ENCODE assay signal across 8 mouse cellular contexts in the genomic region with DNA sequence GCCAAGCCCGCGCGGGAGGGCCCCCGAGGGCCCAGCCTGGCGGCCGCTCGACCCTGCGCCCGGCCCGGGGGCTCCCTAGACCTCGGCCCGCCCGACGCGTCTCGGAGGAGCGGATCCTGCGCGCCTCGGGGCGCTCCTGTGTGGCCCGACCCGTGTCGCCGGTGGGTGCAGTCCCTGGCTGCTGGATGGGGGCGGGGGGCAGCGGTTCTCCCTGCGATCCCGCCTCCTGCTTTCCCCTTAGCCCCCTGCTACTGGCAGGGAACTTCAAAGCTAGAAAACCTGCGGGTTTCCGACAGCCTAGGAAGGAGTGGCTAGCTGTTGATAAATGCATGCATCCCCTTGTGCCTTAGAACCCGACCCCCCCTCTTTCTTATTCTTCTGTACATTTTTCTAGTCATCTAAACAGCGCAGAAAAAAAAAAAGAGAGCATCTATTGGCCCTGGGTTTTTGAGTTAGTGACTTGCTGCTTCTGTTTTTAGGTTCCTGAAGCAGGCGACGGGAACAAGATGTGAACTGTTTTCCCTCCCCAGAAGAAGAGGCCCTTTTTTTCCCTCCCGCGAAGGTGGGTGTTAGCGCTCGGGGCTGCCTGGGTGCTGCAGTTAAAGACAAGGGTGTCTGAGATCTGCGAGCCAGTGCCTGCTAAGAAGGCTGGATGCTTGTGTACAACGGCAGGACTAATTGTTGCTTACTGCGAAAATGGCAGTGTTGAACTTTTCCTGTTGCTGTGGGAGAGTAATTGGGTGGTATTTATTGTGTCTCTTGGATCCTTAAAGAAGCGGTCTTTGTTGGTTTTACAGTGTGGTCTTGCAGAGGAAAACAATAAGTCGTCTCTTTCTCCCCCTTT. TPM values are rescaled to one million over a fixed set of nuclear protein-coding genes. Genes with fewer than 3 reads are reported as not detected.
DNase-seq lines count a peak whose midpoint lies in the region; ATAC-seq and TF ChIP-seq lines count a peak whose summit lies in the region.

No protein-coding gene starts in this region.

- under 1% methylated on average over 44 of the region's 44 CpGs for WGBS in liver, embryonic 12.5 days (ENCODE audit: insufficient replicate concordance)
- WGBS in olfactory bulb, adult 2 months, result 2% methylated on average over 44 of the region's 44 CpGs

- peaks cover 55% of the 10 kb centered on the region for H3K4me1 ChIP-seq in erythroblast, embryonic 14.5 days (ENCODE audit: control insufficient read depth)
- peaks cover 50% of the 10 kb centered on the region for H3K4me1 ChIP-seq in liver, embryonic 12.5 days
- peaks cover 3% of the 10 kb centered on the region; the same call in 1 of the 2 replicates for H3K4me1 ChIP-seq in olfactory bulb, adult 2 months (ENCODE audit: control insufficient read depth, insufficient read depth, low read length)

- TF ChIP-seq POLR2A in olfactory bulb, adult 2 months (IDR thresholded peaks at IDR 0.05; ENCODE audit: insufficient read depth, low read depth, low read length), result no peak; the same call in 1 of the 2 replicates

- ATAC-seq in liver, embryonic 12.5 days, result peak; percentile 43

- H3K4me2 ChIP-seq in liver, embryonic 12.5 days, result peak overlapping the region; percentile 74

- no peak for TF ChIP-seq CTCF in layer of hippocampus, adult 2 months (conservative IDR thresholded peaks at IDR 0.05)
- no peak for TF ChIP-seq CTCF in olfactory bulb, adult 2 months (IDR thresholded peaks at IDR 0.05; ENCODE audit: insufficient read depth, low read depth, low read length)

- H3K27me3 ChIP-seq in erythroblast, embryonic 14.5 days (ENCODE audit: control insufficient read depth), result peaks cover 8% of the 10 kb centered on the region
- H3K27me3 ChIP-seq in liver, embryonic 12.5 days (replicated peaks), result no peaks in the 10 kb centered on the region

- peak in 1 of 2 experiments; percentile 19 for DNase-seq in layer of hippocampus, adult 2 months (ENCODE audit: low spot score in 2 of 2)
- no peak for DNase-seq in layer of hippocampus, adult 9-11 months
- DNase-seq in T-cell, adult 2 months (ENCODE audit: low spot score), result peak; percentile 41
- DNase-seq in induced T-regulatory cell, adult 2 months (ENCODE audit: low read depth), result peak; percentile 83
- peak; percentile 53 for DNase-seq in yolk sac, embryonic 10.5 days (ENCODE audit: low spot score)

- H3K36me3 ChIP-seq in erythroblast, embryonic 14.5 days (ENCODE audit: control insufficient read depth), result peaks cover 37% of the 10 kb centered on the region
- H3K36me3 ChIP-seq in liver, embryonic 12.5 days, result peaks cover 25% of the 10 kb centered on the region

- H3K9me3 ChIP-seq in erythroblast, embryonic 14.5 days (ENCODE audit: control insufficient read depth, low read length), result no peaks in the 10 kb centered on the region
- no peaks in the 10 kb centered on the region for H3K9me3 ChIP-seq in liver, embryonic 12.5 days (replicated peaks)

- peak overlapping the region; percentile 100 for H3K9ac ChIP-seq in liver, embryonic 12.5 days

- peak overlapping the region; percentile 99 for H3K27ac ChIP-seq in layer of hippocampus, adult 2 months
- peak overlapping the region; percentile 100 for H3K27ac ChIP-seq in liver, embryonic 12.5 days
- H3K27ac ChIP-seq in olfactory bulb, adult 2 months (ENCODE audit: insufficient read depth, low read depth, low read length), result peak overlapping the region; percentile 96

- H3K4me3 ChIP-seq in layer of hippocampus, adult 2 months, result peak overlapping the region; percentile 85
- peak overlapping the region; percentile 99 for H3K4me3 ChIP-seq in erythroblast, embryonic 14.5 days (replicated peaks)
- H3K4me3 ChIP-seq in liver, embryonic 12.5 days, result peak overlapping the region; percentile 99
- peak overlapping the region; percentile 74 for H3K4me3 ChIP-seq in olfactory bulb, adult 2 months (ENCODE audit: insufficient read depth, low read depth, low read length)

RNA-seq across cellular contexts. Expression of a gene that starts 0.6 kb away (rescaled TPM):
- total RNA-seq in layer of hippocampus, adult 2 months (2021), result 10 to 100 TPM; 27.1 to 28.1 TPM
- 0.50 and 0.67 TPM in 2 replicates for polyA plus RNA-seq in erythroblast, embryonic 14.5 days (2012)
- polyA plus RNA-seq in liver, embryonic 12.5 days (2016; fragmentation: Nextera tagmentation; extraction: Ambion mirVana), result 21.1 and 22.4 TPM in 2 replicates
- not detected in 2 replicates for polyA plus RNA-seq in olfactory bulb, adult 2 months (2012; ENCODE audit: insufficient read depth, insufficient read length, low replicate concordance, missing spikeins)

Comparison
In these comparisons a context has a peak if more than half of its experiments do, and no peak if none do; other contexts are left out.
1. RNA of a gene that starts 0.6 kb away (polyA plus RNA-seq): not detected in olfactory bulb, adult 2 months and 21.1 to 22.4 TPM in liver, embryonic 12.5 days; 0.50 to 0.67 TPM in erythroblast, embryonic 14.5 days; every median in the first group is over 10 times any median in the second.
2. Peak in every context shown above with its lines, with median percentiles within 50 percentile points of each other: H3K27ac ChIP-seq and H3K4me3 ChIP-seq.